Mouse (Mus musculus) heart, adult 2 months (tissue): ENCODE measurements around the gene Col6a3.
A peak's percentile ranks its signal among the peaks of the same experiment; 100 is the strongest.

Source experiments
- CTCF ChIP-seq: fragments of 200-600 bp; IDR thresholded peaks from 2 replicates; pipeline ENCODE4 v1.8.1; 2022; ENCODE audit warnings: antibody characterized with exemption, mild to moderate bottlenecking, moderate library complexity
- EP300 ChIP-seq: fragments of 200-500 bp; IDR thresholded peaks from 2 replicates; pipeline ENCODE4 v1.6.1; 2011; ENCODE audit warnings: low read depth, low read length, control low read depth; ENCODE audit not compliant: insufficient read depth
- POLR2A ChIP-seq: fragments of 200-500 bp; IDR thresholded peaks from 2 replicates; pipeline ENCODE4 v1.6.1; 2011; ENCODE audit warnings: mild to moderate bottlenecking, low read depth, low read length, control low read depth; ENCODE audit not compliant: insufficient read depth

GRCm38 (mm10) chr1:90830006-90830405, 13.8 kb downstream of the Col6a3 start:
- TF ChIP-seq EP300 (no peak), CTCF (peak; percentile 28), POLR2A (no peak)
